Mouse (Mus musculus): ENCODE measurements around the gene Cyp2d22.

DNA sequence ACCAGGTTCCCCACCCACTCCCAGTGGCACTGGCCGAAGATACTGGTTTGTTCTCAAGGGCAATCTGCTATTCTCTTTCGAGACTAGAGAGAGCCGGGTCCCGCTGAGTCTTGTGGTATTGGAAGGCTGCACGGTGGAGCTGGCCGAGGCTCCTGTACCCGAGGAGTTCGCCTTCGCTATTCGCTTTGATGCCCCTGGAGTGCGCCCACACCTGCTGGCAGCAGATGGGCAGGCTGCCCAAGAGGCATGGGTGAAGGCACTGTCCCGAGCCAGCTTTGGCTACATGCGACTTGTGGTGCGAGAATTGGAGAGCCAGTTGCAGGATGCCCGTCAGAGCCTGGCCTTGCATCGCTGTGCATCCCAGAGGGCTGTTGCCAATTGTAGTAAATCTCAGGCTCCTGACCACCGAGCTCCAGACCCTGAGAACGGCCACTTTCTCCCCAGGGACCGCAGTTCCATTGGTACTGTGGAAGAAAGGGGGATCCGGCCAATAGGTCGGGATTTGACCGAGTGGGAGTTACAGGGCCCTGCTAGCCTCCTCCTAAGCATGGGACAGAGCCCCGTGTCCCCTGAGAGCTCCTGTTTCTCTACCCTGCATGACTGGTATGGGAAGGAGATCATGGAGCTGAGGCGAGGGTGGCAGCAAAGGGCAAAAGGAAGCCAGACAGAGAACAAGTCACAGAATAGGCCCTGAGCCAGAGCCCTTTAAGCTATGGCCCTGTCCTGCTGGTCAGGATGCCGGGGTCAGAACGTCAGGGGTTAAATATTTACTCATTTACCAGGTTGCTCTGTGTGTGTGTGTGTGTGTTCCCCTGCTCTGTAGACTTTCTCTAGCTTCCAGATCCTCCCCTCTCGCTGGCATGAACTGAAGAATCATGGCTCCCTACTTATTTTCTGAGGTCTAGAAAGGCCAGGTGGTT lies 36.4 kb downstream of the Cyp2d22 start:
- TF ChIP-seq CTCF (IDR thresholded peaks at IDR 0.05; ENCODE audit: borderline replicate concordance, extremely low read depth, insufficient read depth, insufficient read length): no peak
- no peak for TF ChIP-seq POLR2A (IDR thresholded peaks at IDR 0.05; ENCODE audit: borderline replicate concordance, extremely low read depth, insufficient read depth, insufficient read length, poor library complexity, severe bottlenecking)

Measured in brain, embryonic 14.5 days (tissue).